Mouse (Mus musculus) testis, adult 2 months (tissue): ENCODE results near the gene Elp1. TPM values are rescaled to one million over a fixed set of nuclear protein-coding genes. Genes with fewer than 3 reads are reported as not detected.

Experiments
- H3K27ac ChIP-seq: fragments of 200-500 bp; 2 replicates; pipeline ENCODE4 v1.5.1; 2012; ENCODE audit warnings: low read depth, low read length; ENCODE audit not compliant: control insufficient read depth, insufficient read depth
- H3K27me3 ChIP-seq: fragments of 200-500 bp; 2 replicates; pipeline ENCODE4 v1.6.1; 2012; ENCODE audit warnings: mild to moderate bottlenecking, low read length, moderate library complexity; ENCODE audit not compliant: control insufficient read depth, insufficient read depth
- H3K36me3 ChIP-seq: fragments of 200-500 bp; 2 replicates; pipeline ENCODE4 v1.6.1; 2012; ENCODE audit warnings: mild to moderate bottlenecking, low read length; ENCODE audit not compliant: control insufficient read depth, insufficient read depth
- H3K4me1 ChIP-seq: fragments of 200-500 bp; 2 replicates; pipeline ENCODE4 v1.6.1; 2012; ENCODE audit warnings: low read length; ENCODE audit not compliant: control insufficient read depth, insufficient read depth
- H3K4me3 ChIP-seq: fragments of 200-500 bp; 2 replicates; pipeline ENCODE4 v1.5.1; 2012; ENCODE audit warnings: low read depth, mild to moderate bottlenecking, low read length, moderate library complexity, mixed read lengths; ENCODE audit not compliant: control insufficient read depth
- CTCF ChIP-seq: fragments of 200-500 bp; IDR thresholded peaks from 2 replicates; pipeline ENCODE4 v1.5.1; 2012; ENCODE audit warnings: low read depth, mild to moderate bottlenecking, inconsistent platforms, low read length, moderate library complexity; ENCODE audit not compliant: control insufficient read depth, insufficient read depth, insufficient replicate concordance
- POLR2A ChIP-seq: fragments of 200-500 bp; IDR thresholded peaks from 2 replicates; pipeline ENCODE4 v1.6.1; 2012; ENCODE audit warnings: low read depth, mild to moderate bottlenecking, inconsistent platforms, low read length, moderate library complexity; ENCODE audit not compliant: control insufficient read depth
- polyA plus RNA-seq: library from polyadenylated mRNA; depleted of rRNA; stranded (reverse); fragments of >200 nt; gene quantifications from 2 replicates; pipeline ENCODE4 v1.2.3, GENCODE M21; 2012

Elp1 gene
- polyA plus RNA-seq, 1 experiment: 7.7 TPM

DNA sequence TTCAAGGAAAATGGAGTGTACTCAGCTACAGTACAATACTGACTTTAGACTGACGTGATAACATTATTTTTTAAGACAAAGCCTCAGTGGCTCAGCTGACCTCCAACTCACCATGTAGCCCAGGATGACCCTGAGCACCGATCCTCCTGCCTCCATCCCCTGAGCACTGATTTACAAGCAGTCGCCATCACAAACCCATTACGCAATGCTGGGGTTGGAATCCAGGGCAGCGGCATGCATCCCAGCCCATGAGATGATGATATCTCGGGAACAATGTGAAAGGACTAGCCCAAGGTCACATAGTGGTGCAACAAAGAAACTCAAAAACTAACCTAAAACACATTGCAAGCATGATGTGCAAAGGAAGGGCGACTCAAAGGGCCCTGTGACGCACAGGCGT lies 22.1 kb upstream of the Elp1 start:
- H3K36me3 ChIP-seq: no peaks in the 10 kb centered on the region
- TF ChIP-seq CTCF (no peak), POLR2A (no peak)
- H3K4me3 ChIP-seq: no peak overlapping the region
- no peaks in the 10 kb centered on the region for H3K27me3 ChIP-seq
- H3K4me1 ChIP-seq: no peaks in the 10 kb centered on the region; the same call in 1 of the 2 replicates
- H3K27ac ChIP-seq: peak overlapping the region; percentile 32

DNA sequence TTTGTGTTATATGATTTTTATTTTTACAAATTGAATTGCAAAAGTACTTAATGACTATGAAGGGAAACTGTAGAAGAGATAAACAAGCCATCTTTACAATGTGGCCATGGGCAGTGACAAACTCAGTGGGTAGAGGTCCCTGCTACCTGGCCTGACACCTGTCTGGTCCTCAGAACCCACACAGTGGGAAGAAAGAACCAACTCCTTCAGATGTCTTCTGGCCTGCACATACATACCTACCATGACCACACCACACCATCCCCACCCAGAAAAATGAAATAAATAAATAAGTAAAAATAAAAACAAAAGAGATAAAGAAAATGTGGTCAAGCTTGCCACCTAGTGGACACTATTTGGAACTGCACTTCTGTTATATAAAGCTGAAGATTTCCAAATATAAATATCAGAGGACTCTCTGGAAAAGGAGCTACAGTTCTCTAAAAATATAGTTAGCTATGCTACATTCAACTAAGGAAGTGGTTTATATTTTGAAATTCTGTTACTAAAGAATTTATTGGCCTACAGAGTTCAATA lies 18.0 kb upstream of the Elp1 start:
- Histone ChIP-seq H3K4me1 (no peaks in the 10 kb centered on the region), H3K36me3 (no peaks in the 10 kb centered on the region), H3K27me3 (no peaks in the 10 kb centered on the region), H3K27ac (no peak overlapping the region), H3K4me3 (no peak overlapping the region)
- TF ChIP-seq CTCF: no peak
- TF ChIP-seq POLR2A: no peak

DNA sequence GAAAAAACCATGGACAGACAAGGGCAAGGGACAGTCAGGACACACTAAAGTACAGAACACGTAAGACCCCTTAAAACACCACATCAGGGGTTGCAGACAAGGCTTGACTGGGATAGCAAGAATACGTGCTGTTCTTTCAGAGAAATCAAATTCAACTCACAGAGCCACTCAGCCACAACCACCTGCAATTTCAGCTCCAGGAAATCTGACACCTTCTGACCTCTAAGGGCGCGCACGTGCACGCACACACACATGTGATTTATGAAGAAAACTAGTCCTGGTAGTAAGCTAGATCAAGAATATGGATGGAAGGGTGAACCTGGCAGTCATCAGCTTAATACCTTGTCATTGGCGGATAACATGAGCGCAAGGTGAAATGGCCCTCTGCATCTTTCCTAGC lies 13.0 kb upstream of the Elp1 start:
- no peaks in the 10 kb centered on the region for H3K36me3 ChIP-seq
- H3K4me3 ChIP-seq: no peak overlapping the region
- TF ChIP-seq POLR2A: no peak
- TF ChIP-seq CTCF: no peak
- H3K27me3 ChIP-seq: no peaks in the 10 kb centered on the region
- H3K27ac ChIP-seq: no peak overlapping the region
- H3K4me1 ChIP-seq: no peaks in the 10 kb centered on the region

DNA sequence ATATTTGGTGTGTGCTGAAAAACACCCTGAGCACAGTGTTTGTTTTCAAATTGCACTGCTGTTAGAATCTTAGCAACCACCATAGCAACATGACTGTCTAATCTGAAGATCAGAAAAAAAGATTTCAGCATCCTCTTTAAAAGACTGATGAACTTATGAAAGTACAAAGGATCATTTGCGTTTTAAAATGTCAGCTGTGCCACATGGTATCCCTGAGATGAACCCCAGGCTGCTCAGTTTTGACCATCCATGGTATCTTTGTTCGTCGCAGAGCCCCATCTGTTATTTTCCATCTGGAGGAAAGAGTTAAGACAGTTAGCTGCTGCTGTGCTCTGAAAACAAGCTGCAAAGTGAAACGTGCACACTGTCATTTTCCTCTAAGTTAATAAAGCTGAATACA lies 10.0 kb upstream of the Elp1 start:
- TF ChIP-seq POLR2A (no peak), CTCF (no peak)
- no peaks in the 10 kb centered on the region for H3K36me3 ChIP-seq
- H3K4me3 ChIP-seq: no peak overlapping the region
- no peaks in the 10 kb centered on the region for H3K4me1 ChIP-seq
- H3K27me3 ChIP-seq: no peaks in the 10 kb centered on the region
- no peak overlapping the region for H3K27ac ChIP-seq

DNA sequence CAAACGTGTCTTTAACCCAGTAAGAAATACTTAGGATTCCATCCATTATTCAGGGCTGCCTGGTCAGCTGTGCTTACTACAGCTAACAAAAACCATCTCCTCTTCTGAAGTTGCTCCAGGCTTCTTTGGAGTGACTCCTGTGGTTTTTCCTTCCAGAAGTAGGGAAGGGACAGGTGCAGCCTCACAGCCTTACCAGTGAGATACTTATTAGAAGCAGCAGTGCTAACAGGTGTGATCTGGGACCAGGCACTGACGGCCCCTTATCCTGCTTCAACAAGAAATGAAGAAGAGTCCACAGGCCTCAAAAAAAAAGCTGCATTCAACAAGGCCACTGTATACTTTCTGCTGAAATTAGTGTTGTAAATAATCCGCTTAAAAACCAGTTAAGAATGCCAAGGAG lies 9.5 kb upstream of the Elp1 start:
- H3K4me3 ChIP-seq: no peak overlapping the region
- TF ChIP-seq POLR2A (no peak), CTCF (no peak)
- H3K27me3 ChIP-seq: no peaks in the 10 kb centered on the region
- H3K4me1 ChIP-seq: no peaks in the 10 kb centered on the region
- H3K27ac ChIP-seq: no peak overlapping the region
- no peaks in the 10 kb centered on the region; the same call in 1 of the 2 replicates for H3K36me3 ChIP-seq

DNA sequence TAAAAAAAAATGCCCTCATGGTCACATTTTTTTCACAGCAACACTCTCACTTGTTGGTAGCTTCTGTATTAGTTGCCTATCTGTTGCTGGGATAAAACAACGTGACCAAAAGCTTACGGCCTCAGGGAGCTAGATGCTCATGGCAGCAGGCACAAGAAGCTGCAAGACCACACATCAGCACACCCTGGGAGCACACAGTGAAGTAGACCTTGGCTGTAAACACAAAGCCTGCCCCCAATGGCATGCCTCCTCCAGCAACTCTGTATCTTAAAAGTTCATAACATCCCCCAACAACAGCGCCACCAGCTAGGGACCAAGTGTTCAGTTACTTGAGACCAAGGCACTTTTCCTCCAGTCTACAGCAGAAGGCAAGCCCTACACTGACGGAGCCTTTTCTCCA lies 6.9 kb upstream of the Elp1 start:
- no peak for TF ChIP-seq POLR2A
- no peak for TF ChIP-seq CTCF
- Histone ChIP-seq H3K4me1 (no peaks in the 10 kb centered on the region), H3K27ac (no peak overlapping the region), H3K36me3 (no peaks in the 10 kb centered on the region; the same call in 1 of the 2 replicates), H3K27me3 (no peaks in the 10 kb centered on the region), H3K4me3 (no peak overlapping the region)

DNA sequence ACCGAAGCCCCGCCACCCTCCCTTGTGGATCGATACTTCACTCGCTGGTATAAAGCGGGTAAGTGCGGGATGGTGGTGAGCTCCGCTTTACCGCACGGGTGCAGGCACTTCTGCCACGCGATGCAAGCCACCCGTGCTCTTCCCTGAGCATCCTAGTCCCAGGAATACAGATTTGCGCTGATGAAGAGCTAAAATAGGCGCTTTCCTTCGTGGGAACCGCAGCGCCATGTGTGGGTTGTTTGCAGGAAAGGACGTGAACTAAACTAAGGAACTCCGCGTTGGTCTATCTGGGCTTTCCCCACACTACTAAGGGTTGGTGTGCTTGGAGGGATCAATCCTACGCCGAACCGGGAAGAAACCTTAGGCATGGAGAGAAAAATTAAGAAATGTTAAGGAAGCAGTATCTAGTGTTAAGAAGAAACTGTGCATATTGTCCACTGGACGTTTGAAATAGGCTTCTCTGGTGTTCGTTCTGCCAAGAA lies 579 bp upstream of the Elp1 start:
- Histone ChIP-seq H3K4me1 (no peaks in the 10 kb centered on the region), H3K36me3 (no peaks in the 10 kb centered on the region; the same call in 1 of the 2 replicates), H3K27me3 (no peaks in the 10 kb centered on the region), H3K4me3 (peak overlapping the region; percentile 89), H3K27ac (peak overlapping the region; percentile 88)
- TF ChIP-seq POLR2A (no peak), CTCF (no peak)

DNA sequence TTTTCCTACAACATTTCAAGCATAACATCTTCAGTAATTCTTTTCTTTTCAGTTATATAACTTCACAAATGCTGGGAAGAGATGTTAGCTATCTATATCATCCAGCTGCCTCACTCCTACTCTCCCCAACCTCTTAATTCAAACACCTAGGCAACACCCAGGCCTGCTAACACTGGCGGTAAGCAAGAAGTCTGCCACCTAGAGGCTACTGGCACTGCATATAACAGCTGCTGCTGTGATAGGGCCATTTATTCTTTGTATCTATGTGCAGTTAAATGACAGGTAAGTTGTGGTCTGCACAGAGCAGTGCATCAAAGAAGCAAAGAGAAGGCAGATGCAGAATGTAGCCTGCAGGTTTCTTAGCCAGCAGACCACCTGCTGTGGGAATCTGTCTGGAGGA lies 10.8 kb downstream of the Elp1 start:
- Histone ChIP-seq H3K36me3 (peaks cover 5% of the 10 kb centered on the region), H3K27me3 (no peaks in the 10 kb centered on the region), H3K4me1 (no peaks in the 10 kb centered on the region), H3K4me3 (no peak overlapping the region), H3K27ac (no peak overlapping the region)
- TF ChIP-seq CTCF (no peak), POLR2A (no peak)
